Mouse (Mus musculus) lung, postnatal 4 days (tissue): ENCODE measurements around the gene Klhl35.
"Not testable (repeated sequence)": the region's sequence is repeated elsewhere in the genome, so short reads cannot be mapped to it uniquely, and the experiment has no call there.

Experiments used
- DNase-seq, 2 experiments: peaks; one replicate each; pipeline ENCODE4 v3.0.0; 2021

Gene Klhl35

DNA sequence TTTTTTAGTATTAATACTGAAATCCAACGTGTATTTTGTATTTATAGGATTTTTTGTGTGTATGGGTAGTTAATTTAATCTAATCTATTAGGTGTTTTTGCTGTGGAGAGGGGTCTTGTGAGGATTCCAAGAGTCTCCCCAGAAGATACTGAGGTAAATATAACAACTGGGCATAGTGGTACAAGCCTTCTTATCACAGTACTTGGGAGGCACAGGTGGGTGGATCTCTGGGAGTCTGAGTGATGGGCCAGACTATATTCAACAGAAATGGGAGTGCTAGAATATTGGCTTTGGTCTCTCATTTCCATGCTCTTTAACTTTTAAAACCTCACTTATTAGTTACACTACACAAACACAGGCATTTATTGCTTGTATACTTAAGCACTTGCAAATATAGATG, 35.3 kb downstream of the Klhl35 start:
- DNase-seq = no peak

DNA sequence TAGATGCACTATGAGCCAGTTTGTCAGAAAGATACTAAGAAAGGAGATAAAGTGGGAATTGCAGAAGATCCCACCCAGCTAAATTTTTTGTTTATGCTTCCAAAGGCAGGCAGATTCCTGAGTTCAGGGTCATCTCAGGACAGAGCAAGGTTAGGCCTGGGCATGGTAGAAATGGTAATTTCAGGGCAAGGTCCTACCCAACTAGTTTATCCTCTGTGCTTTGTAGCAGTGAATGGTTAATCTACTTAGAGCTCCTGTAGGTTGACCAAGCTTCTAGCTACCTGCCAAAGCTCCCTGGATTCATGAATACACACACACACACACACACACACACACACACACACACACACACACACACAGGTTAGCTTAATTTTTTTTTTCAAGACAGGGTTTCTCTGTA, 38.8 kb downstream of the Klhl35 start:
- no peak for DNase-seq

DNA sequence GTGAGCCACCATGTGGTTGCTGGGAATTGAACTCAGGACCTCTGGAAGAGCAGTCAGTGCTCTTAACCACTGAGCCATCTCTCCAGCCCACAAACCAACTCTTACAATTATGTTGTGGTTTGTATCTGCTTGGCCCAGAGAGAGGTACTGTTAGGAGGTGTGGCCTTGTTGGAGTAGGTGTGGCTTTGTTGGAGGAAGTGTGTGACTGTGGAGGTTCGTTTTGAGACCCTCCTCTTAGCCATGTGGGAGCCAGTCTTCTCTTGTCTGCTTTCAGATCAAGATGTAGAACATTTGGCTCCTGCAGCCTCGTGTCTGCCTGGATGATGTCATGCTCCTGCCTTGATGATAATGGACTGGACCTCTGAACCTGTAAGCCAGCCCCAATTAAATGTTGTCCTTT, 42.4 kb downstream of the Klhl35 start:
- not testable (repeated sequence) for DNase-seq

DNA sequence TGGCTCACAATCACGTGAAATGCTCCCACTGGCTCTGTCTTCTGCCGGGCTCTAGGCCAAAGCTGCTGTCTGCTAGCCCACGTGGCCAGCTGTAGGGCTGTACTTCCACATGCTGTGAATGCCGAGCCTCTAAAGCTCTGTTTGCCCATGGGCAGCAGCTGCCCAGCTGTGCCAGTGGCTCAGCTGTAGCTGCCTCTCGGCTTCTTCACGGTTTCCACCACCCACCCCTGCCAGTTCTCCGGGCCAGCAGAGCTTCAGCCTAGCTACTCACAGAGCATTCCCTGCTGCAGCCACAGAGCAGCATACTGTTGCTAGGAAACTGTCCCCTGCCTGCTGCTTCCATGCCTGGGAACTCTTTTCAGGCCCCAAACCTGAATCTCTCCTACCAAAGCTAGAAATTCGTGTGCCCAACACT, 44.3 kb downstream of the Klhl35 start:
- peak; percentile 35 to 66 for DNase-seq

DNA sequence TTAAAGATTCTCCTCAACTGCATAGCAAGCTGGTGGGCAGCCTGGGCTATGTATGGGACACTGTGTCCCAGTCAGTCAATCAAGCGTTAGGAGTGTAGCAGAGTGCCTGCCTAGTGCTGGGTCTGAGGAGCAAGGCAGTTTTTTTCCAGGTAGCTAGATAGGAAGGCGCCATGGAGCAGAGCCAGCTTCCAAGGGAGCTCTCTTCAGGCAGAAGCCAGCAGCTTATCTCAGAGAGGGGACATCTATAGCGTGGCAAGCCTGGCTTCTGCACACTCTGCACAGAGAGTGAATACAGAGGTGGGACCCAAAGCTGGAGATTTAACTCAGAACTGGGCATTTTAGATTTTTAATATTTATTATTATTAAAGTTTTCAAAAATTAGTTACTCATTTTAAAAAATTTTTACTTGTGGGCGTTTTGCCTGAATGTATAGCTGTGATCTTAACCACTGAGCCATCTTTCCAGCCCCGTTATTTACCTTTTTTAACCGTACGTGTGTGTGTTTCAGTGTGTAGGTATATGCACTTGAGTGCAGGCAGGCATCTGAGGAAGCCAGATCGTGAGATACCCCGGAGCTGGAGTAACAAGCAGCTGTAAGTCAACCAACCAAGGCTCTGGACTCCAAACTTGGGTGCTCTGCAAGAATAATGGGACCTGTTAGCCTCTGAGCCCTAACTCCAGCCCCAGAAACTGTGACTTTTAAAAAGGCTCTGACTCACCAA, 50.4 kb downstream of the Klhl35 start:
- no peak for DNase-seq

DNA sequence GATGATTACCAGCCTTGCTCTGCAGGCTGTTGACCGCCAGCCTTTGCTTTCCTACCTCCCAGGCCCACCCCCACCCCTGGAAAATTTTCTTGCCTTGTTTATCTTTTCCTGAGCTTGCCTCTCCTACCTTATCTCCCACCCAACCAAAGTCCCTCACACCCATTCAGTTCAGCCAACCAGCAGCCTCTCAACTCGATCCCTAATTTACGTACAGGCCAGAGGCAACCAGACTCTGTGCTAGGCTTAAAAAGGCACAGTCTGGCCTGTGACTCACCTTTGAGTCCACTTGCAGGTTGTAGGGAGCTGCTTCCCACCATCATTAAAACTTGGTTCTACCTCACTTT, 51.0 kb downstream of the Klhl35 start:
- no peak for DNase-seq

DNA sequence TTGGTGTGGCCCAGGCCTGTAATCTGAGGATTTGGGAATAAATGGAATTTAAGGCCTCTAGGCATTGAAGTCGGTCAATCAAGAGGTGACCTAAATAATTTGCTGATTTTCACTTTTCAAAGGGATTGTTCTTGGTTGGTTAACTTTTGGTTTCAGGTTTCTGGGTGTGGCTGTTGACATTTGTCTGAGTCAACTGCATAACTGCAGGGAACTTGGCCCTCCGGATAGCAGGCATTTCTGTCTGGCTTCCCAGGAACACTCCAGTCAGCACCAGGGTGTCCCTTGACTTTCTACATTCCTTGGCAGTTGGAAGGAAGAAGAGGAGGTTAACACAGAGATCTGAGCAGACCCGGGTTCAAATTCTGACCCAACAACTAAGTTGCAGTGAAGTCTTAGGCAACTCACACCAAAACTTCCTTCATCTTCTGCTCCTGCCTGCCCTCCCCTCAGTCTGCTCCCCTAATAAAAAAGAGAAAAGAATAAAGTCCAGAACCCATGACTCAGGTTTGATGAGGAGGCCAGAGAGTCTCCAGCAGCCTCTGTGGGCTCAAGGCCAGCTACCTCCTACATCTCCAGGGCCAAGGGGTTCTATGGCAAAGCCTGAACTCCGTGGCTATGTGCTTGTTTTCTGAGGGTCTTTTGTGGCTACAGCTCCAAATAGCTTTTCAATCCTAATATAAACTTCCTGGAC, 53.3 kb downstream of the Klhl35 start:
- peak; percentile 47 to 54 for DNase-seq

DNA sequence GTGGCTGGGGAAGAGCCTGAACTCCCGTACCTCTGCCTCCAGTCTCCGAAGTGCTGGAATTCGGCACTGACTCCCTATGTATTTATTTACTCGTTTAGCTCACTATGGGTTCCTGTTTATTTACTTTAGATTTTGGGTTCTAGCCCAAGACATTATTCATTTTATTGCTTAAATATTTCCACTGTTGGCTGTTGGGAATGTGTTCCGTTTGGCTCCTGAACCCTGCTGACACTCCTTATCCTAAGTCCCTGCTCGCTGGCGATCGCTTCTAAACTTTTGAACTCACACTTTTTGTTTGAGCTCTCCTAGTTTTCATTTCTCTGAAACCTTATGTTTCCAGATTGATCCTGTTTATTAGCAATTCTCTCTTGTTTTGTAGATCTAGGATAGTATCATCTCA, 57.3 kb downstream of the Klhl35 start:
- DNase-seq = peak in 1 of 2 experiments; percentile 53
